Mouse (Mus musculus) C2C12 (cell line): ENCODE results near the gene Dstyk. TPM values are rescaled to one million over a fixed set of nuclear protein-coding genes. Genes with fewer than 3 reads are reported as not detected.
A peak's percentile ranks its signal among the peaks of the same experiment; 100 is the strongest.

Experiments
- H3K27me3 ChIP-seq: one replicate; pipeline ENCODE4 v1.6.1; 2011; ENCODE audit not compliant: control insufficient read depth, insufficient read depth, insufficient read length
- H3K36me3 ChIP-seq: one replicate; pipeline ENCODE4 v1.6.1; 2011; ENCODE audit not compliant: control insufficient read depth, insufficient read depth
- H3K4me3 ChIP-seq: one replicate; pipeline ENCODE4 v1.5.1; 2011; ENCODE audit warnings: mild to moderate bottlenecking, control low read depth; ENCODE audit not compliant: poor library complexity, insufficient read depth, severe bottlenecking
- H3K79me2 ChIP-seq: one replicate; pipeline ENCODE4 v1.6.1; 2011; ENCODE audit not compliant: control insufficient read depth, insufficient read depth
- H3K79me3 ChIP-seq: one replicate; pipeline ENCODE4 v1.6.1; 2011; ENCODE audit warnings: low read depth, control low read depth
- H3ac ChIP-seq: one replicate; pipeline ENCODE3; 2011; ENCODE audit warnings: low read depth; ENCODE audit not compliant: control insufficient read depth, insufficient read length
- CEBPB ChIP-seq: IDR thresholded peaks from one replicate; pipeline ENCODE4 v1.6.1; 2011; ENCODE audit warnings: low read depth, mild to moderate bottlenecking, control low read depth, moderate library complexity
- CTCF ChIP-seq: IDR thresholded peaks from one replicate; pipeline ENCODE4 v1.5.1; 2011; ENCODE audit not compliant: control insufficient read depth, insufficient read depth, insufficient read length
- FOSL1 ChIP-seq: IDR thresholded peaks from one replicate; pipeline ENCODE4 v1.8.0; 2011; ENCODE audit warnings: mild to moderate bottlenecking, low read length; ENCODE audit not compliant: poor library complexity, insufficient read depth, severe bottlenecking
- MAX ChIP-seq: IDR thresholded peaks from one replicate; pipeline ENCODE4 v1.6.1; 2011; ENCODE audit warnings: mild to moderate bottlenecking, control low read depth
- MYOD1 ChIP-seq: IDR thresholded peaks from one replicate; pipeline ENCODE4 v1.6.1; 2011; ENCODE audit warnings: low read depth; ENCODE audit not compliant: control insufficient read depth, insufficient read length
- MYOG ChIP-seq: IDR thresholded peaks from one replicate; pipeline ENCODE4 v1.6.1; 2011; ENCODE audit not compliant: control insufficient read depth, insufficient read length; ENCODE audit errors: extremely low read depth
- USF1 ChIP-seq: IDR thresholded peaks from one replicate; pipeline ENCODE4 v1.6.1; 2011; ENCODE audit warnings: low read depth, mild to moderate bottlenecking, control low read depth, moderate library complexity
- polyA plus RNA-seq: library from polyadenylated mRNA; unstranded; fragments of >200 nt; fragmentation: generic; extraction: Trizol; gene quantifications from one replicate; pipeline ENCODE4 v1.2.1, GENCODE M21; 2012; ENCODE audit warnings: missing spikeins

Gene Dstyk
- polyA plus RNA-seq, 1 experiment = 4.0 TPM

DNA sequence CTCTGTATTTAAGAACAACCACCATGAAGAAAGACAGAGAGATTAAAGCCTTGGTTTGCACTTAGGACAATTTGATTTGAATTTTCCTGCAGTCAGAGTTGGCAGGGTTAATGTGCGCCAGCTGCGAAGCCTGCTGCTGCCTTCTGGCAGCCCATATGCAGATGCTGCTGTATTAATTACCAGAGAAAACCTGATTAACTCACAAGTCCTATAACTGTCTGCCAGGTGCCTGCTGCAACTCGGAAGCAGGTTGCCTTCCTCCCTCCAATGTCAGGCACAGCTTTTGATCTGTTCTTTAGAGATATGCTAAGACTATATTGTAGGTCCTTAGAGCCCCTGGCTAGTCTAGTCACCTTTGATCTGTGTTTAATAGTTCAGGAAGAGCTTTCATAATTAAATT lies 13.5 kb downstream of the Dstyk start:
- Histone ChIP-seq H3K4me3 (no peak overlapping the region), H3K79me2 (peaks cover 6% of the 10 kb centered on the region), H3K27me3 (no peaks in the 10 kb centered on the region), H3ac (no peak overlapping the region), H3K36me3 (peaks cover 9% of the 10 kb centered on the region), H3K79me3 (peaks cover 1% of the 10 kb centered on the region)
- TF ChIP-seq USF1 = no peak
- no peak for TF ChIP-seq MAX
- TF ChIP-seq MYOD1 = no peak
- no peak for TF ChIP-seq MYOG
- TF ChIP-seq CEBPB = no peak
- TF ChIP-seq CTCF = no peak
- TF ChIP-seq FOSL1 = no peak

- Histone ChIP-seq H3K79me2 (peaks cover 6% of the 10 kb centered on the region), H3ac (peak overlapping the region; percentile 6), H3K36me3 (peaks cover 9% of the 10 kb centered on the region), H3K4me3 (no peak overlapping the region), H3K79me3 (peaks cover 1% of the 10 kb centered on the region), H3K27me3 (no peaks in the 10 kb centered on the region)
- no peak for TF ChIP-seq FOSL1
- no peak for TF ChIP-seq USF1
- no peak for TF ChIP-seq MYOG
- no peak for TF ChIP-seq CEBPB
- TF ChIP-seq CTCF = no peak
- no peak for TF ChIP-seq MYOD1
- TF ChIP-seq MAX = no peak
Measured at GRCm38 (mm10) chr1:132431716-132432115, 14.4 kb downstream of the Dstyk start.

DNA sequence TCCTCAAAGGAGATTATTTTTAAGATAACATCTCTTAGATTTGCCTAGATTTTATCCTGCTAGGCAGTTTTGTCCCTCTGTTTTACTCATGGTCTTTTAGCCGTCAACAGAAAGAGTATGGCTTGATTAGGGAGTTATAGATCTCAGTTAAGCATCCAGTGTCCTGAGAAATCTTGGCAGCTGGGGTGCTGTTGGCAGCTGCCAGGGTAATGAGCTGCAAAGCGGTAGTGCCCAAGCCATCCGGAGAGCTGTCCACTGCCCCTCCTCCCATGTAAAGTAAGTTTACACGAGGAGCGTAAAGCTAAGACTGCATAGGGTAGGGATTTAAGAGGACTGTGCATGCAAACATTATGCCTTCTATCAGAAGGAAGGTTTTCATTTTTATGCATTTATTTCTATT lies 16.0 kb downstream of the Dstyk start:
- no peak for TF ChIP-seq CTCF
- TF ChIP-seq MAX = no peak
- no peak for TF ChIP-seq MYOG
- no peak for TF ChIP-seq CEBPB
- TF ChIP-seq USF1 = no peak
- TF ChIP-seq MYOD1 = no peak
- no peak for TF ChIP-seq FOSL1
- H3ac ChIP-seq = no peak overlapping the region
- H3K36me3 ChIP-seq = peaks cover 9% of the 10 kb centered on the region

DNA sequence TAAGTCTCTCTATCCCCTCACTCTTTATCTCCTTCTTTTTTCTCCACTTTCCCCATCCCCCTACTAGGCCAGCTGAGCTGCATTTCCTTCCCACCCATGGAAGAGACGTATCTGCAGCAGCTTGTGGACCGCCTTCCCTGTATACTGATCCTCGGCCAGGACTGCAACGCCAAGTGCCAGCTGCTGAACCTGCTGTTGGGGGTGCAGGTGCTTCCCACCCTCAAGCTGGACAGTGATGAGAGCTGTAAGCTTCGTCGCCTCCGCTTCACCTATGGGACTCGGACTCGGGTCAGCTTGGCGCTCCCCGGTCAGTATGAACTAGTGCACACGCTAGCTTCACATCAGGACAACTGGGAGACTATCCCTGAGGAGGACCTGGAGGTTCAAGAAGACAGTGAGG lies 16.7 kb downstream of the Dstyk start:
- H3K4me3 ChIP-seq = no peak overlapping the region
- H3K36me3 ChIP-seq = peaks cover 9% of the 10 kb centered on the region
- H3K79me2 ChIP-seq = no peaks in the 10 kb centered on the region
- H3ac ChIP-seq = no peak overlapping the region
- no peaks in the 10 kb centered on the region for H3K79me3 ChIP-seq
- no peaks in the 10 kb centered on the region for H3K27me3 ChIP-seq
- TF ChIP-seq FOSL1 = no peak
- TF ChIP-seq CEBPB = no peak
- TF ChIP-seq USF1 = no peak
- TF ChIP-seq MYOG = no peak
- no peak for TF ChIP-seq MYOD1
- no peak for TF ChIP-seq MAX
- no peak for TF ChIP-seq CTCF

More for the DNA sequence above, 16.0 kb downstream of the Dstyk start:
- peaks cover under 1% of the 10 kb centered on the region for H3K79me3 ChIP-seq
- H3K79me2 ChIP-seq = no peaks in the 10 kb centered on the region
- no peak overlapping the region for H3K4me3 ChIP-seq
- H3K27me3 ChIP-seq = no peaks in the 10 kb centered on the region

DNA sequence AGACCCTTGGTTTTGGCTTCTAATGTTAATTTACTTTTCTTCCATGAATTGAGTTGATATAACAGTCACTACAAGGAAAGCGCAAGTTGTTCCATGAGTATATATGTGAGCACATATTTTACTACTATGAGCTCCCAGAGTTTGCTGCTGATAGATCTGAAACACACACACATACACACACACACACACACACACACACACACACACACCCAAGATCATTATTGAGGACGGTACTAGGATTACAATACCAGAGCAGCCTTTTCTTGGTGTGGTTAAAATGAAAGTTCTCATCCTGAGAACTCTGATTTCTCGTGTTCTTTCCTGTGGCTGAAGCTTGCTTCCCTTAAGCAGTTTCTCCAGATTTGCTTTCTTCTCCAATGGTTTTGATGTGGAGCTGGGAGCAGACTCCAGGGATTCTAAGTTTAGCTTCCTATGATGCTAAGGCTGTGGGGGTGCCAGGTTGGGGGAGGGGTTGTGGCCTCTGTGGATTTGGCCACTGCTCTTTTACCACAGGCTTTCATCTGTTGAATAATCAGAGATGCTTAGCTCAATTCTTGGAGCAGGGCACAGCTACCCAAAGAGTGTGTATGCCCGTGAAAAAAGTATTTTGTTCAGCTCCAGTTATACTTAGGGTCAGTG lies 19.1 kb downstream of the Dstyk start:
- H3K27me3 ChIP-seq = no peaks in the 10 kb centered on the region
- H3K79me3 ChIP-seq = no peaks in the 10 kb centered on the region
- no peak for TF ChIP-seq MAX
- TF ChIP-seq FOSL1 = no peak
- TF ChIP-seq MYOG = no peak
- no peak for TF ChIP-seq MYOD1
- TF ChIP-seq CEBPB = no peak
- no peak for TF ChIP-seq USF1
- no peak for TF ChIP-seq CTCF
- no peak overlapping the region for H3ac ChIP-seq
- H3K36me3 ChIP-seq = peaks cover 13% of the 10 kb centered on the region
- no peak overlapping the region for H3K4me3 ChIP-seq
- no peaks in the 10 kb centered on the region for H3K79me2 ChIP-seq

- Histone ChIP-seq H3K27me3 (no peaks in the 10 kb centered on the region), H3K36me3 (peaks cover 13% of the 10 kb centered on the region), H3K79me3 (no peaks in the 10 kb centered on the region), H3K4me3 (no peak overlapping the region), H3ac (no peak overlapping the region), H3K79me2 (no peaks in the 10 kb centered on the region)
- TF ChIP-seq CEBPB (no peak), MYOG (no peak)
Measured at GRCm38 (mm10) chr1:132436960-132437359, 19.6 kb downstream of the Dstyk start.
